Mouse (Mus musculus) layer of hippocampus, postnatal 14 days (tissue): ENCODE data around the gene Dpf3. TPM values are rescaled to one million over a fixed set of nuclear protein-coding genes. Genes with fewer than 3 reads are reported as not detected.

Source experiments
- total RNA-seq, 2 experiments: library from RNA; stranded (reverse); gene quantifications; 2 replicates each; pipeline ENCODE4 v1.2.3; 2021

Gene Dpf3
- total RNA-seq, 2 experiments from 2014 or later = 26.4 to 27.8 TPM

Other genes starting within 250 kb of the Dpf3 start
- gene Dcaf4, start 32.8 kb upstream of the Dpf3 start, total RNA-seq = 10 to 100 TPM; 31.8 to 32.1 TPM
- gene Zfyve1, start 109.5 kb upstream of the Dpf3 start, total RNA-seq = 10 to 100 TPM; 38.8 to 42.7 TPM
- gene Rbm25, start 143.5 kb upstream of the Dpf3 start, total RNA-seq = 100 to 1,000 TPM; 118 to 121 TPM
- 10 to 100 TPM; 60.5 to 67.4 TPM for gene Psen1, start 200.4 kb upstream of the Dpf3 start, total RNA-seq